Mouse (Mus musculus): Measurements from ENCODE around the gene Lrp1.

Lrp1 gene

DNA sequence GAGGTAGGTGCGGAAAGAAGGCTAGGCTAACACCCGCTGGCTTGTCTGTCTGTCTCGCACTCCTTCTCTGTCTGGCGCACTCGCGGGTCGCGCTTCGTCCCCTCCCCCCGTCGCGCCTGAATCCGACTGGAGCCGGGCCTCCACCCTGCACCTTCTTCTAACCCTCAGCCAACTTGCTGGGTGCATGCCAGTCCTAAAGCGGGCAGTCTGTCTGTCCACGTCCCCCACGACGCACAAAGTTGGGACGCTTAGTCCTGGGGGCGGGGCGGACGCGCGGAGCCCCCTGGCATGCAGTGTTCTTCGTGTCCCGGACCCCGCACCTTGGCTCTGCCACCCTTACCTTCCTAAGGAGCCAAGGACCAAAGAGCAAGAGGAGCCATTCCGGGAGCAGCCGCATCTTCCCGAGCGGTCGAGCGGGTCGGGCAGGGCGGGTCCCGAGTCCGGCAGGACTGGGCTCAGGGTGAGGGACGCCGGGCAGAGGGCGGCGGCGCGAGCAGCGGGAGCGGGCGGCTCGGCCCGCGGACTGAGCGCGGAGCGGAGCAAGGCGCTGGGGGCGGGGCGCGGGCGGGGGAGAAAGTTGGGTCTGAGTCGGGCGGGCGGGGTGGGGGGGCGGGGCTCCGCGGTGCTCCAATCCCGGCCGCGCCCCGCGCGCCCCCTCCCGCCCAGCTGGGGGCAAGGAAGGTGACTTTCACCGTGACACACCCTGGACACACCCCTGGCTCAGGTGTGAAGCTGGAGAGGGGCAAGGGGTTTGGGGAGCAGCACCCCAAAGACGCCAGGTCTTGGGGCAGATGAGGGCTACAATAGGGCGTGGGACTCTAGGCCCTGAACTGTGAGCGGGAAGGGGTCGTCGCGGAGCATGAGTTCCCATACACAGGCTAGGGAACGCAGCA lies 86.7 kb downstream of the Lrp1 start, which contains the start of gene Nxph4:
Gene Nxph4, minus strand, starts transcription at position 524 of the 893 bp plus-strand sequence.
- in situ Hi-C loops (cut with MboI; ENCODE audit: unreplicated experiment in 2 of 2), result no loop called here

- in situ Hi-C loops (cut with MboI; ENCODE audit: unreplicated experiment in 2 of 2), result no loop called here
Measured at GRCm38 (mm10) chr10:127531548-127531947, 89.4 kb downstream of the Lrp1 start.

- in situ Hi-C loops (cut with MboI; ENCODE audit: unreplicated experiment in 2 of 2), result no loop called here
Measured at GRCm38 (mm10) chr10:127530945-127531344, 90.0 kb downstream of the Lrp1 start.

DNA sequence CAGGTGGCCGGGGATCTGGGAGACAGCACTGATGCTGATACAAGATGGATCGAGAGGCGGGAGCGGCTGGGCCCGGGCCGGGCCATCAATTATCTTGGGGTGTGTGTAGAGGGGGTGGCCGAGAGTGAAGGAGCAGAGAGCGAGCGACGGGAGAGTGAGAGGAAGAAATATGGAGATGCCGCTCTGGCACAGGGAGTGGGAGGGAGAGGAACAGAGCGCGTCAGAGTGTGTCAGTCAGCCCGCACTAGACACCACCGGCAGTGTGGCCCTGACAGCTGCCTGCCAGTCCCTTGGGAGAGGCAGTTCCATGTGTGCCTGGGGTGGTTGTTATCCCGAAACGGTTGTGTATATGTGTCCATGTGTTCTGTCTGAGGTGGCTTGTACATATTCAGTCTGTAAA lies 93.5 kb downstream of the Lrp1 start:
- in situ Hi-C loops (cut with MboI; ENCODE audit: unreplicated experiment in 2 of 2), result no loop called here

- in situ Hi-C loops (cut with MboI; ENCODE audit: unreplicated experiment in 2 of 2), result no loop called here
Measured at GRCm38 (mm10) chr10:127526681-127527080, 94.3 kb downstream of the Lrp1 start.

- in situ Hi-C loops (cut with MboI; ENCODE audit: unreplicated experiment in 2 of 2), result no loop called here
Measured at GRCm38 (mm10) chr10:127526048-127526447, 94.9 kb downstream of the Lrp1 start.

- in situ Hi-C loops (cut with MboI; ENCODE audit: unreplicated experiment in 2 of 2), result no loop called here
Measured at GRCm38 (mm10) chr10:127524646-127525255, 96.2 kb downstream of the Lrp1 start.

DNA sequence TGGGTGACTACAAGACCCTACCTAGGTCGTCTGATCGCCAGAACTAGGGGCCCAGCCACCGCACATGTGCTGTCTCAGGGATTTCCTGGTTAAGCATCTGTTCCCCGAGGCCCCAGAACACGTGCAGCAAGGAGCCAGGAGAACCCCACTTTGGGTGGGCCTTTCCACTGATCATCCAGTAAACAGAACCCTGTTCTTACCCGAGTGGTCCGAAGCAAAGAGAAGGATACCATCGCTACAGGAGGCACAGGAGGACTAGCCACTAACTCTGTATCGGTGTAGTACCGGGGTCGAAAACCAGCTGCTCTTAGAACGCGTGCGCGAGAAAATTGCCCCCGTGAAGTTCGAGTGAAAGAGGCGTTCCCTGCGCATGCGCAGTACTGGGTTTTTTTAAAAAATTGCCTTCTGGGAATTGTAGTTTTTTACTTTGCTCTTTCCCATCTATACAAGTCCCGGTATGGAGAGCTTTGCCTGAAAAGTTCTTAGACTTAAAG lies 98.8 kb downstream of the Lrp1 start, which contains the start of gene Shmt2:
Gene Shmt2, minus strand, starts transcription at position 357 of the 494 bp plus-strand sequence.
- in situ Hi-C loops (cut with MboI; ENCODE audit: unreplicated experiment in 2 of 2), result no loop called here

GRCm38 (mm10) chr10:127521611-127522080 lies 99.3 kb downstream of the Lrp1 start:
- in situ Hi-C loops (cut with MboI; ENCODE audit: unreplicated experiment in 2 of 2), result no loop called here

DNA sequence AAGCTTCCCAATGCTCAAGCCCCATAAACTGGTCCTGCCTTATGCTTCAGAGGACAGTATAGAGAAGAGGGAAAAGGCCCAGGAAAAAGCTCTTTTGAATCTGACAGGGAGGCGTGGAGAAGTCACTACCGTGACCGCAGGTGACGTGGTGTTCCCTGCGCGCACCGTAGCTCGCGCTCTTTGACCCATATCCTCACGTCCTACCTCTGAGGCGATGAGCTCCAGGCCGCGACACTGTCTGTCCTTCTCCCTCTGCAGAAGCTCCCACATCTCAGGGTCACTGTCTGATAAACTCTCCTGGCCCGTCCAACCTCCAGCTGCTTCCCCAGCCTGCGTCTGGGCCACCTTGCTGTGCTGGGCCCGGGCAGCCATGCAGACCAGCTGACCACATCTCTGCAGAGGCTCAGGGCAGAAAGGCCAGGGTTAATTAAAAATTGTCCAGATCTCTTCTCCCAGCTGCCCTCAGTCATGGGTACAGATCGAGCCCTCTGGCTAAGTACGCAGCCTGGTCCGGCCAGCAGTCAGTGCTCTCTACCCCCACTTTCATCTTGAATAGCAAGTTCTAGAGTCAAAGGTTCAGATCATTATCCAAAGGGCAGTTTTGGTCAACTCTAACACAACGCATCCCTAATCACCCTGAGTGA lies 100.1 kb downstream of the Lrp1 start:
- in situ Hi-C loops (cut with MboI; ENCODE audit: unreplicated experiment in 2 of 2), result no loop called here

- in situ Hi-C loops (cut with MboI; ENCODE audit: unreplicated experiment in 2 of 2), result no loop called here
Measured at GRCm38 (mm10) chr10:127519903-127520713, 100.8 kb downstream of the Lrp1 start.

- in situ Hi-C loops (cut with MboI; ENCODE audit: unreplicated experiment in 2 of 2), result no loop called here
Measured at GRCm38 (mm10) chr10:127519041-127519701, 101.8 kb downstream of the Lrp1 start.

DNA sequence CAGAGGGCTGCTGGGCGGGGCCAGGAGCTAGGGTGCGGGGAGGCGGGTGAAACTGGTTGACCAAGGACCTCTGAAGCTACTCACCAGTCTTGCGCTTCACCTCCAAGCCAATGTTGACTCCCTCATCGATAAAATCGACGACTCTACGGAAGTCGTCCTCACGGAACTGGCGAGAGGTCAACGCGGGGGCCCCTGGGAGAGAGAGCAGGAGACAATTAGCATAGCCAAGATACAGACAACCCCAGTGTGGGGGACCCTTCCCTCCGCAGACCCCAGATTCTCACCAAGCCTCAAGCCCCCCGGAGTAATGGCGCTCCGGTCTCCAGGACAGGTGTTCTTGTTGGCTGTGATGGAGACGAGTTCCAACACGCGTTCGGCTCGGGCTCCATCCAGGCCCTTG lies 103.0 kb downstream of the Lrp1 start:
- in situ Hi-C loops (cut with MboI; ENCODE audit: unreplicated experiment in 2 of 2), result no loop called here

DNA sequence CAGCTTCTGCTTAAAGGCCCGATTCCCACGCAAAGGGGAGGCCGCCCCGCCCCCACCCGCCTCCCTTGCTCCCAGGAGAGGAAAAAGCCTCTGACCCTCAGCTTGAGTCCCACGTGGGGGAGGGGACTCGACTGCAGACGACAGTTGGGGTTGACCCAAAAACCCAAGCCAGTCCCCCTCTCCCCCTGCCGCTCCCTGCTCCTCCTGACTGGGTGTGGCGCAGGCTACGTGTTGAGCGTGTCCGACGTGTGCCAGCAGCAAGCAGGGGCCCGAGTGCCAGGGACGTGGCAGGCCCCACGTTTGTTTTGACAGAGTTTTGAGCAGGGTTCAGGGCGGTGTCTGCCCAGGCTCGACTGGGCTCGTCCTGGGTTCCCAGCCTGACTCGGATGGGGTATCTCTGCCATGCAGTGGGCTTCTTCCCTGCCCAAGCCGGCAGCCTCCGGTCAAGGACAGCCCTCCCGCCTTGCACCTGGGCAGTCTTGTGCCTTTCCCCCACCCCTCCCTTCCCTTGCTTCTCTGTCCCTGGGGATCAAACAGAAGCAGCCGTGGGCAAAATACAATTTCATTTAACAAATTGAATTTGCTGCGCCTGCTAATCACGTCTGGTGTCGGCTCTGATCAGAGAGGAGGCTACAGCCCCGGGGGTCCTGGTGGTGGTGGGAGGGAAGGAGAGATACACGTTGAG lies 104.2 kb downstream of the Lrp1 start:
- in situ Hi-C loops (cut with MboI; ENCODE audit: unreplicated experiment in 2 of 2), result no loop called here

- in situ Hi-C loops (cut with MboI; ENCODE audit: unreplicated experiment in 2 of 2), result no loop called here
Measured at GRCm38 (mm10) chr10:127515983-127516459, 104.9 kb downstream of the Lrp1 start.

DNA sequence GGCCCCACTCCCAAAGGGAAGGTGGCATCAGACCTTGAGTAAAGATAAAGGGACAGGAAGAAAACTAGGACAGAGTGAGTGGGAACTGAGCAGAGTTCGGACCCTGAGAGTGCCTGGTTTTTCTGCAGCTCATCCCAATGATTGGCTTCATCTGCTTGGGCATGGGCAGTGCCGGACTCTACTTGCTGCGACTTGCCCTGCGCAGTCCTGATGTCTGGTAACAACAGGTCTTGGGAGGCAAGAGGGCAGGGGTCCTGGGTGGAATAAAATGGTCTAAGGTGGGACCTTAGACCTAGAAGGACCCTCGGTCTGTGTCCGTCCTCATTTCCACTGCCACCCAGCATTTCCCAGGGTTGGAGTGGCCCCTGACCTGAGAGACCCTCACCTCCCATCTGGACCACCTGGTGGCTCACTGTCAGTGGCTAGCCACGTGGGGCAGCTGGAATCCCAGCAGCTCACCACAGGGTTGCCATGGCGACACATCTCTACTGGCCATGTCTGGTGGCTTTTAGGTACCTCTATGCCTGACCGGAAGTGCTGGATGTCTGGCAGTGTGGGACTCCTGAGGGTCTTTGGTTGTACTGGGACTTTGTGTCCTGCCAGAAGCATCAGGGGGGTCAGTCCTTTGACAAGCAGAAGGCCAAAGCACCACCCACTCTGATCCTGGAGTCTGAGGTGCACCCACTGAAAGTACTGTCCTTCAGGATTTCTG lies 105.5 kb downstream of the Lrp1 start:
- in situ Hi-C loops (cut with MboI; ENCODE audit: unreplicated experiment in 2 of 2), result no loop called here

DNA sequence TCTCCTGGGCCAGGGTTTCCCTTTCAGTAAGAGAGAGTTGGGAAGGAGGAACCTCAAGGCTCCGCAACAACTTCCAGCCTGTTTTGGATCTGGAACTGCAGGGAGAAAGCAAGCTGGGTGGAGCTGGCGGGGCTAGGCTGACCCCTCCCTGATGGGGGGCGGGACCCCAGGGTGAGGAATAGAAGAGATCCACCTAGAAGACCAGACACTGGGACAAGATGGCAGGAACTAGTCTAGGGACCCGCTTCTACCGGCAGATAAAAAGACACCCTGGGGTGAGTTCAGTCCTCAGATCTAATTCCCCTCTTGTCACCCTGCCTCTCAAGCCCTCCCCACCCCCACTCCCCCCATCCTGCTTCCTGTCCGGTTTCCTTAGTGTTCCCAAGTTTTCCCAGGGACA lies 106.2 kb downstream of the Lrp1 start, which contains the start of gene Ndufa4l2:
Gene Ndufa4l2, plus strand, starts transcription at position 204 of the 400 bp plus-strand sequence.
- in situ Hi-C loops (cut with MboI; ENCODE audit: unreplicated experiment in 2 of 2), result no loop called here

GRCm38 (mm10) chr10:127514111-127514698 lies 106.7 kb downstream of the Lrp1 start:
- in situ Hi-C loops (cut with MboI; ENCODE audit: unreplicated experiment in 2 of 2), result no loop called here
